Mouse (Mus musculus) heart, postnatal 14 days (tissue): ENCODE data around the gene Foxb2. TPM values are rescaled to one million over a fixed set of nuclear protein-coding genes. Genes with fewer than 3 reads are reported as not detected.
"Not testable (repeated sequence)": the region's sequence is repeated elsewhere in the genome, so short reads cannot be mapped to it uniquely, and the experiment has no call there.

ENCODE experiments used
- DNase-seq, 2 experiments: peaks; one replicate each; pipeline ENCODE4 v3.0.0; 2021 to 2022
- intact Hi-C: fragments of 180-260 bp; cut with DNase I; formaldehyde crosslinking; loops from one replicate; pipeline ENCODE4 v1.15.1; 2025
- long read RNA-seq, 2 experiments: library from polyadenylated mRNA; stranded (forward); transcript quantifications; one replicate each; pipeline ENCODE4 v2.0.0; 2021
- total RNA-seq, 2 experiments: library from RNA; stranded (reverse); gene quantifications; 2 replicates each; pipeline ENCODE4 v1.2.3; 2021

Foxb2 gene
- not detected for total RNA-seq
- long read RNA-seq, experiment 1, result 0 reads
- long read RNA-seq, experiment 2, result 0 reads

- intact Hi-C loops, result no loop called here
- no peak for DNase-seq
Measured at GRCm38 (mm10) chr19:16873221-16873861, at the start of gene Foxb2. Gene Foxb2, minus strand, starts transcription at chr19:16873805.

- intact Hi-C loops, result no loop called here
Measured at GRCm38 (mm10) chr19:16911507-16911906, 37.9 kb upstream of the Foxb2 start.

GRCm38 (mm10) chr19:16903106-16903505 lies 29.5 kb upstream of the Foxb2 start:
- intact Hi-C loops, result loop anchor here (2.0 to 10.0 kb wide), 2 partner anchors 82 to 128 kb away; no protein-coding TSS in a partner anchor
- DNase-seq, result peak; percentile 15 to 40

More at GRCm38 (mm10) chr19:16911507-16911906, 37.9 kb upstream of the Foxb2 start:
- no peak for DNase-seq

GRCm38 (mm10) chr19:16899716-16900115 lies 26.1 kb upstream of the Foxb2 start:
- no peak for DNase-seq
- intact Hi-C loops, result loop anchor here (10.0 kb wide), 1 partner anchor 85 kb away; no protein-coding TSS in a partner anchor

- no peak for DNase-seq
- intact Hi-C loops, result no loop called here
Measured at GRCm38 (mm10) chr19:16898576-16898975, 25.0 kb upstream of the Foxb2 start.

- no peak for DNase-seq
- intact Hi-C loops, result no loop called here
Measured at GRCm38 (mm10) chr19:16876458-16876770, 2.8 kb upstream of the Foxb2 start.

- intact Hi-C loops, result no loop called here
- no peak for DNase-seq
Measured at GRCm38 (mm10) chr19:16875631-16876457, 2.2 kb upstream of the Foxb2 start.

- DNase-seq, result no peak
- intact Hi-C loops, result no loop called here
Measured at GRCm38 (mm10) chr19:16874991-16875540, 1.5 kb upstream of the Foxb2 start.

- intact Hi-C loops, result no loop called here
- DNase-seq, result peak in 1 of 2 experiments; percentile 9
Measured at GRCm38 (mm10) chr19:16873942-16874861, 597 bp upstream of the Foxb2 start.

- intact Hi-C loops, result no loop called here
- peak in 1 of 2 experiments; percentile 18 for DNase-seq
Measured at GRCm38 (mm10) chr19:16872331-16873180, 1.0 kb downstream of the Foxb2 start.

GRCm38 (mm10) chr19:16871192-16871760 lies 2.3 kb downstream of the Foxb2 start:
- peak in 1 of 2 experiments; percentile 7 for DNase-seq
- intact Hi-C loops, result no loop called here

- intact Hi-C loops, result no loop called here
Measured at GRCm38 (mm10) chr19:16870501-16871191, 3.0 kb downstream of the Foxb2 start.

GRCm38 (mm10) chr19:16868534-16868933 lies 5.1 kb downstream of the Foxb2 start:
- intact Hi-C loops, result no loop called here

More at GRCm38 (mm10) chr19:16870501-16871191, 3.0 kb downstream of the Foxb2 start:
- peak in 1 of 2 experiments; percentile 2 for DNase-seq

GRCm38 (mm10) chr19:16858646-16859045 lies 15.0 kb downstream of the Foxb2 start:
- intact Hi-C loops, result no loop called here
- no peak for DNase-seq

More at GRCm38 (mm10) chr19:16868534-16868933, 5.1 kb downstream of the Foxb2 start:
- peak; percentile 54 to 76 for DNase-seq

GRCm38 (mm10) chr19:16856752-16857151 lies 16.9 kb downstream of the Foxb2 start:
- intact Hi-C loops, result no loop called here
- no peak for DNase-seq

- intact Hi-C loops, DNase-seq: not testable (repeated sequence)
Measured at GRCm38 (mm10) chr19:16844091-16844490, 29.5 kb downstream of the Foxb2 start.

GRCm38 (mm10) chr19:16841516-16842249 lies 31.9 kb downstream of the Foxb2 start:
- no peak for DNase-seq
- intact Hi-C loops, result no loop called here

- intact Hi-C loops, result no loop called here
- DNase-seq, result no peak
Measured at GRCm38 (mm10) chr19:16841001-16841400, 32.6 kb downstream of the Foxb2 start.
